Mouse (Mus musculus) erythroblast, embryonic 14.5 days (primary cell): ENCODE results near the gene Nfic.

ENCODE experiments used
- GATA1 ChIP-seq: IDR thresholded peaks from 2 replicates; pipeline ENCODE4 v1.6.1; 2012; ENCODE audit warnings: low read length, inconsistent platforms, mixed read lengths
- TAL1 ChIP-seq: IDR thresholded peaks from 3 replicates; pipeline ENCODE4 v1.6.1; 2012; ENCODE audit warnings: low read length, inconsistent platforms, mixed read lengths

- TF ChIP-seq TAL1 (no peak), GATA1 (no peak)
Measured at GRCm38 (mm10) chr10:81427327-81427726, 28.1 kb downstream of the Nfic start.
